Mouse (Mus musculus) splenic B cell, adult 2 months (primary cell): Measurements from ENCODE around the gene Rffl.

ENCODE experiments used
- DNase-seq: peaks from one replicate; pipeline ENCODE4 v3.0.0-alpha.2; 2011; ENCODE audit warnings: low read depth, low spot score
- H3K27me3 ChIP-seq: 2 replicates; pipeline ENCODE4 v1.6.1; 2012; ENCODE audit warnings: mild to moderate bottlenecking, low read length, moderate library complexity, mixed read lengths; ENCODE audit not compliant: control insufficient read depth, poor library complexity, insufficient read depth, severe bottlenecking
- H3K36me3 ChIP-seq: 2 replicates; pipeline ENCODE4 v1.6.1; 2012; ENCODE audit warnings: mild to moderate bottlenecking, low read length, moderate library complexity, mixed read lengths; ENCODE audit not compliant: control insufficient read depth, poor library complexity, insufficient read depth, severe bottlenecking

Rffl gene

GRCm38 (mm10) chr11:82806656-82807055, 64.4 kb downstream of the Rffl start:
- no peak for DNase-seq
- Histone ChIP-seq H3K27me3 (no peaks in the 10 kb centered on the region), H3K36me3 (peaks cover 20% of the 10 kb centered on the region)

DNA sequence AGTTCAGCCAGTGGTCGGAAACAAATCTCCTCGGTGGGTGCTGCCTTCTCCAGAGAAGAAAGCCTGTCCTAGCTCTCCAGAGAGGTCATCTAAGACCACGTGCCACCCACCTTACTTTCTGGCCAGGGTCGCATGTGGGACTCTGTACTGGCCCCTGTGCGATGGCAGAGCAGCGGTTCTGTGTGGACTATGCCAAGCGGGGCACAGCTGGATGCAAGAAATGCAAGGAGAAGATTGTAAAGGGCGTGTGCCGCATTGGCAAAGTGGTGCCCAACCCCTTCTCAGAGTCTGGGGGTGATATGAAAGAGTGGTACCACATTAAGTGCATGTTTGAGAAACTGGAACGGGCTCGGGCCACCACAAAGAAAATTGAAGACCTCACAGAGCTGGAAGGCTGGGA, 87.6 kb downstream of the Rffl start:
- Histone ChIP-seq H3K36me3 (peaks cover 7% of the 10 kb centered on the region), H3K27me3 (no peaks in the 10 kb centered on the region)
- DNase-seq, result no peak

GRCm38 (mm10) chr11:82782197-82782596, 88.8 kb downstream of the Rffl start:
- DNase-seq, result no peak
- H3K27me3 ChIP-seq, result no peaks in the 10 kb centered on the region

DNA sequence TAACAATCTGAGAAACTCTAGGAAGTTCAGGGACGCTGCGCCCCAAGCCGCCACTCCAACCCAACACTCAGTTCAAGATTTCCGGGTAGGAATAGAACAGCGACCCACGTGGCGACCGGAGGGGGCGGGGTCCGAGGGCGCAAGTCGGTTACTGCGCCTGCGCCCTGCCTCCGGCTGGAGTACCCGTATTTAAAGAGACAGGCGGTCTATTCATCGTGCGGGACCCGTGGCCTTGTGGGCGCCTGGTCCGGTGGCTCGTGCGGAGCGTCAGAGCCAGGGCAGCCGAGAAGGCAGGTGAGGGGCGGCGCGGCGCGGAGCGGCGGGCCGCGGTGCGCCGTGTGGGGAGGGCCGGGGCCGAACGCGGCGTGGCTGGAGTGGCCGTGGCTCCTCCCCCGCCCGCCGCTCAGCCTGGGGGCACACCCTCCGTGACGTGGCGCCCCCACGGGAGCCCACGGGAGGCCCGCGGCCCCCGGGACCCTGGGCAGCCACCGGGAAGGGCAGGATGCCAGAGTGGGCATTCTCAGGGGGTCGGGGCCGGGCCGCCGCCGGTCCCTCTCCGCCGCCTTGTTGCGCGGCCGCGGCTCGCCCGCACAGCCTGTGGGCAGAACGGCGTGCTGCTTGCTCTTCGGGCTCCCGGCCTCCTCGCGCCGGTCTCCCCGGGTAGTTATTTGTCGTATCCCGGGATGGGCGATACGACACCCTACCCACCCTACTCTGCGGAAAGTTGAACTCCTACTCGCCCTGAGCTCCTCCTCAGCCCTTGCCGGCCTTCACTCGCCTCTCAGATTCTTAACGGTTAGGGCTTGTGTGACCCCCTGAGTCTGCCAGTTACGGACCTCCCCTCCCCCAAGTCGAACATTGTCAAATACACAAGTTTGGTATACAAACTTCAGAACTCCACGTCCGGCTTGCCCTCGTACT, 89.8 kb downstream of the Rffl start, which contains the start of gene Lig3:
Gene Lig3, plus strand, starts transcription at position 126 of the 921 bp plus-strand sequence.
- DNase-seq, result peak; percentile 95

More at GRCm38 (mm10) chr11:82782197-82782596, 88.8 kb downstream of the Rffl start:
- H3K36me3 ChIP-seq, result peaks cover 4% of the 10 kb centered on the region; the same call in 1 of the 2 replicates

GRCm38 (mm10) chr11:82780134-82780533, 90.9 kb downstream of the Rffl start:
- Histone ChIP-seq H3K27me3 (no peaks in the 10 kb centered on the region), H3K36me3 (no peaks in the 10 kb centered on the region)
- no peak for DNase-seq

More for the DNA sequence above, 89.8 kb downstream of the Rffl start, which contains the start of gene Lig3:
- H3K36me3 ChIP-seq, result no peaks in the 10 kb centered on the region
- no peaks in the 10 kb centered on the region for H3K27me3 ChIP-seq

DNA sequence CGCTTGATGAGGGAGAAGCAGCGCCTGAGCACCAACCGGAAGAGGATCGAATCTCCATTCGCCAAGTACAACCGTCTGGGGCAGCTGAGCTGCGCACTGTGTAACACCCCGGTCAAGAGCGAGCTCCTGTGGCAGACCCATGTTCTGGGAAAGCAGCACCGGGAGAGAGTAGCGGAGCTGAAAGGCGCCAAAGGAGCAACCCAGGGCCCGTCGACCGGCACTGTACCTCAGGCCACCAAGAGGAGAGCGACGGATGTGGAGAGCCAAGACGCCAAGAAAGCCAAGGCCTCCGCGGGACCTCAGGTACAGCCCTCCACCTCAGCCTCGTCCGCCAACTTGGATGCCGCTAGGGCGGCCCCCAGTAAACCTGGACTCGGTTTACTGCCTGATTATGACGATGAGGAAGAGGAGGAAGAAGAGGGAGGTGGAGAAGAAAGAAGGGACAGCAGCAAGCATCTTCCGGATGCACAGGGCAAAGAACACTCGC, 106.5 kb downstream of the Rffl start:
- H3K27me3 ChIP-seq, result no peaks in the 10 kb centered on the region

GRCm38 (mm10) chr11:82763742-82764437, 107.1 kb downstream of the Rffl start, which contains the start of the genes Cct6b and Zfp830:
Cct6b (minus strand) TSS chr11:82764321.
Zfp830 (plus strand) TSS chr11:82764345.
- Histone ChIP-seq H3K27me3 (no peaks in the 10 kb centered on the region), H3K36me3 (no peaks in the 10 kb centered on the region)
- peak; percentile 93 for DNase-seq

More for the DNA sequence above, 106.5 kb downstream of the Rffl start:
- no peak for DNase-seq
- no peaks in the 10 kb centered on the region; the same call in 1 of the 2 replicates for H3K36me3 ChIP-seq

- DNase-seq, result peak; percentile 34
- Histone ChIP-seq H3K36me3 (no peaks in the 10 kb centered on the region), H3K27me3 (no peaks in the 10 kb centered on the region)
Measured at GRCm38 (mm10) chr11:82763261-82763660, 107.7 kb downstream of the Rffl start.

- H3K36me3 ChIP-seq, result no peaks in the 10 kb centered on the region
- DNase-seq, result peak; percentile 8
- no peaks in the 10 kb centered on the region for H3K27me3 ChIP-seq
Measured at GRCm38 (mm10) chr11:82762286-82762829, 108.7 kb downstream of the Rffl start.

DNA sequence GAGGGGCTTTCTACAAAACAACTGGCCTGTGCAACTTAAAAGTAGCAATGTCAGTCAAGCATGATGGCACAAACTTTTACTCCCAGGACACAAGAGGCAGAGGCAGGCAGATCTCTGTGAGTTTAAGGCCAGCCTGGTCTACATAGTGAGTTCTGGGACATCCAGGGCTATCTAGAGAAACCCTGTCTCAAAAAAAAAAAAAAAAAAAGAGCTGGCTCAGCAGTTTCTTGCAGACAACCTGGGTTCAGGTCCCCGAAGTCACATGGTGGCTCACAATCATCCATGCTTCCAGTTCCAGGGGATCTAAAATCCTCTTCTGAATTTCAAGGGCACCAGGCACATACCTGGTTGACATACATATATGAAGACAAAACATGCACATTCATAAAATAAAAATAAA, 115.1 kb downstream of the Rffl start:
- H3K27me3 ChIP-seq, result no peaks in the 10 kb centered on the region
- no peak for DNase-seq

More for the DNA sequence above, 115.1 kb downstream of the Rffl start:
- no peaks in the 10 kb centered on the region for H3K36me3 ChIP-seq
